Mouse (Mus musculus): Measurements from ENCODE around the gene Errfi1. TPM values are rescaled to one million over a fixed set of nuclear protein-coding genes. Genes with fewer than 3 reads are reported as not detected.

The Errfi1 gene
- total and polyA plus RNA-seq, 3 experiments, result 2.1 to 2.7 TPM; not detected in 1

DNA sequence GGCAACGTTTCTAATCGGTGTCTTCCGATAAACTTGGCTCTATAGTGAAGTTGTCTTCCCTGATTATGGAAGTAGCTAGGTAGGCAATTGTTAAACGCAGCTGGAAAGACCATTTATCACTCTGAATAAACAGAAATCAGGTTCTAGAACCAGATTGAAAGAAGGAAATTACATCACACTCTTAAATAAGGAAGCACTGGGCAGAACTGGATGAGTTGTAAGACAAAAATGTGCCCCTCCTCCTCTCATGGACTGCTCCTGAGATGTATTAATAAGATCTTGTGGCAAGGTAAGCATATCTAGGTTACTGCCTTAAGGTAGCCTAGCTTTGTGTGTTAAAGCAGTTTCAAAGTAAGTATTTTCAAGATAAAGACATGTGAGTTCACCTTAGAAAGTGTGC is 6.8 kb downstream of the Errfi1 start:
- TF ChIP-seq HCFC1 (IDR thresholded peaks at IDR 0.05; ENCODE audit: low read depth, low read length), result no peak
- no peak for TF ChIP-seq JUND (IDR thresholded peaks at IDR 0.05; ENCODE audit: low read depth, low read length)
- no peak for TF ChIP-seq CHD1 (IDR thresholded peaks at IDR 0.05; ENCODE audit: low read depth, low read length)
- TF ChIP-seq NELFE (IDR thresholded peaks at IDR 0.05; ENCODE audit: low read depth, low read length), result no peak
- TF ChIP-seq TAL1 (IDR thresholded peaks at IDR 0.05; ENCODE audit: low read length), result no peak
- TF ChIP-seq MXI1 (IDR thresholded peaks at IDR 0.05; ENCODE audit: low read depth, low read length), result no peak
- no peak for TF ChIP-seq CTCF (IDR thresholded peaks at IDR 0.05 in 2 of 3, conservative IDR thresholded peaks at IDR 0.05 in 1 of 3; ENCODE audit: control insufficient read depth in 1 of 3, insufficient read depth in 1 of 3, low read depth in 2 of 3, low read length in 3 of 3, poor library complexity in 1 of 3, severe bottlenecking in 1 of 3)
- no peak for TF ChIP-seq E2F4 (IDR thresholded peaks at IDR 0.05; ENCODE audit: borderline replicate concordance, low read depth, low read length)
- Histone ChIP-seq H3K27ac (ENCODE audit: control insufficient read depth, low read depth, low read length) (no peak overlapping the region), H3K36me3 (ENCODE audit: control insufficient read depth in 1 of 2, insufficient read depth in 2 of 2, low read length in 2 of 2) (no peaks in the 10 kb centered on the region), H3K4me3 (ENCODE audit: control insufficient read depth in 1 of 2, insufficient read depth in 1 of 2, low read depth in 2 of 2, low read length in 2 of 2) (no peak overlapping the region), H3K9ac (ENCODE audit: control insufficient read depth, low read depth, low read length, poor library complexity, severe bottlenecking) (no peak overlapping the region), H3K4me1 (ENCODE audit: control insufficient read depth in 1 of 2, insufficient read depth in 2 of 2, low read length in 2 of 2) (no peaks in the 10 kb centered on the region), H3K27me3 (ENCODE audit: control insufficient read depth in 1 of 2, insufficient read depth in 2 of 2, low read length in 2 of 2) (no peaks in the 10 kb centered on the region; a peak in 1 of 4 replicates), H3K79me2 (ENCODE audit: control insufficient read depth, insufficient read depth, low read length, poor library complexity) (no peaks in the 10 kb centered on the region), H3K9me3 (replicated peaks; ENCODE audit: insufficient read depth, low read length) (no peaks in the 10 kb centered on the region)
- no peak for DNase-seq (ENCODE audit: low read depth, low spot score)

DNA sequence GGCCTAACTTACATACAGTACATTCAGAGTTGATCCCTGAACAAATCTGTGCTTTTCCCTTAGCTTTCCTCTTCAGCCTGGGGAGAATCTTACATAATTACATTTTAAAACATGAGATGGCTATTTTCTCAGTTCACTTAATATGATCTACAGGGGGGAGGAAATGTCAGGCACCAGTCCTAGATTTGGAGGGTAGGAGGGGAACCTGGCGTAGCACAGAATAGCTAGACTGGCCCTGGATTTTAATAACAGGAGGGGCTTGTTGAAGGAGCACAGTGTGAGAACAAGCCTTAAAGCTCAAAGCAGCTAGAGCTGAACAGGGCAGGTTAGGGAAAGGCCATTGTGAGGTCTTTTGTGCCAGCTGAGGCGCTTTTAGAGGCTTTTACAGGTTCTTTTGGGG is 7.4 kb downstream of the Errfi1 start:
- H3K9ac ChIP-seq (ENCODE audit: control insufficient read depth, low read depth, low read length, poor library complexity, severe bottlenecking), result no peak overlapping the region
- no peaks in the 10 kb centered on the region for H3K79me2 ChIP-seq (ENCODE audit: control insufficient read depth, insufficient read depth, low read length, poor library complexity)
- H3K36me3 ChIP-seq (ENCODE audit: control insufficient read depth in 1 of 2, insufficient read depth in 2 of 2, low read length in 2 of 2), result no peaks in the 10 kb centered on the region
- no peak overlapping the region for H3K27ac ChIP-seq (ENCODE audit: control insufficient read depth, low read depth, low read length)
- no peaks in the 10 kb centered on the region; a peak in 1 of 4 replicates for H3K27me3 ChIP-seq (ENCODE audit: control insufficient read depth in 1 of 2, insufficient read depth in 2 of 2, low read length in 2 of 2)
- DNase-seq (ENCODE audit: low read depth, low spot score), result no peak
- TF ChIP-seq SMC3 (IDR thresholded peaks at IDR 0.05; ENCODE audit: low read depth, low read length), result no peak
- TF ChIP-seq MYC (IDR thresholded peaks at IDR 0.05; ENCODE audit: low read depth, low read length), result no peak
- no peak for TF ChIP-seq TBP (IDR thresholded peaks at IDR 0.05; ENCODE audit: low read depth, low read length)
- no peak for TF ChIP-seq MYB (IDR thresholded peaks at IDR 0.05; ENCODE audit: low read depth, low read length)
- TF ChIP-seq E2F4 (IDR thresholded peaks at IDR 0.05; ENCODE audit: borderline replicate concordance, low read depth, low read length), result no peak
- no peak for TF ChIP-seq POLR2AphosphoS2 (IDR thresholded peaks at IDR 0.05; ENCODE audit: low read length)
- no peak for TF ChIP-seq RCOR1 (IDR thresholded peaks at IDR 0.05; ENCODE audit: low read depth, low read length)
- TF ChIP-seq UBTF (IDR thresholded peaks at IDR 0.05; ENCODE audit: borderline replicate concordance, insufficient read depth, low read depth, low read length), result no peak
- TF ChIP-seq TAL1 (IDR thresholded peaks at IDR 0.05; ENCODE audit: low read length), result no peak
- TF ChIP-seq ELF1 (IDR thresholded peaks at IDR 0.05; ENCODE audit: low read depth, low read length), result no peak
- TF ChIP-seq USF2 (IDR thresholded peaks at IDR 0.05; ENCODE audit: borderline replicate concordance in 1 of 2, insufficient read depth in 1 of 2, low read depth in 1 of 2, low read length in 2 of 2), result no peak
- TF ChIP-seq ZNF384 (IDR thresholded peaks at IDR 0.05; ENCODE audit: low read depth, low read length), result no peak
- no peak for TF ChIP-seq ZKSCAN1 (IDR thresholded peaks at IDR 0.05; ENCODE audit: low read depth, low read length)
- H3K4me1 ChIP-seq (ENCODE audit: control insufficient read depth in 1 of 2, insufficient read depth in 2 of 2, low read length in 2 of 2), result no peaks in the 10 kb centered on the region
- H3K9me3 ChIP-seq (replicated peaks; ENCODE audit: insufficient read depth, low read length), result no peaks in the 10 kb centered on the region
- no peak overlapping the region for H3K4me3 ChIP-seq (ENCODE audit: control insufficient read depth in 1 of 2, insufficient read depth in 1 of 2, low read depth in 2 of 2, low read length in 2 of 2)
